Mouse (Mus musculus) bone marrow macrophage, adult 2 months (primary cell): ENCODE data around the gene Spats1.

Experiments
- CTCF ChIP-seq: IDR thresholded peaks from 2 replicates; pipeline ENCODE4 v1.5.1; 2012; ENCODE audit warnings: low read depth, mild to moderate bottlenecking, low read length, moderate library complexity
- POLR2A ChIP-seq: IDR thresholded peaks from 2 replicates; pipeline ENCODE4 v1.6.1; 2012; ENCODE audit warnings: mild to moderate bottlenecking, low read depth, low read length, borderline replicate concordance

GRCm38 (mm10) chr17:45432706-45433398 lies 42.4 kb downstream of the Spats1 start:
- TF ChIP-seq CTCF (no peak), POLR2A (no peak)
